Mouse (Mus musculus): ENCODE results near the gene Nkx6-1. TPM values are rescaled to one million over a fixed set of nuclear protein-coding genes. Genes with fewer than 3 reads are reported as not detected.
A peak's percentile ranks its signal among the peaks of the same experiment; 100 is the strongest.

Gene Nkx6-1
- not detected for total RNA-seq (2021)
- long read RNA-seq, experiment 1, result 0 reads
- long read RNA-seq, experiment 2, result 0 reads

- peak; percentile 46 to 65 for DNase-seq (ENCODE audit: low spot score in 2 of 2)
These were observed at the start of gene Nkx6-1 for GRCm38 (mm10) chr5:101664945-101665615. Gene Nkx6-1 (minus strand): TSS chr5:101664996.

DNA sequence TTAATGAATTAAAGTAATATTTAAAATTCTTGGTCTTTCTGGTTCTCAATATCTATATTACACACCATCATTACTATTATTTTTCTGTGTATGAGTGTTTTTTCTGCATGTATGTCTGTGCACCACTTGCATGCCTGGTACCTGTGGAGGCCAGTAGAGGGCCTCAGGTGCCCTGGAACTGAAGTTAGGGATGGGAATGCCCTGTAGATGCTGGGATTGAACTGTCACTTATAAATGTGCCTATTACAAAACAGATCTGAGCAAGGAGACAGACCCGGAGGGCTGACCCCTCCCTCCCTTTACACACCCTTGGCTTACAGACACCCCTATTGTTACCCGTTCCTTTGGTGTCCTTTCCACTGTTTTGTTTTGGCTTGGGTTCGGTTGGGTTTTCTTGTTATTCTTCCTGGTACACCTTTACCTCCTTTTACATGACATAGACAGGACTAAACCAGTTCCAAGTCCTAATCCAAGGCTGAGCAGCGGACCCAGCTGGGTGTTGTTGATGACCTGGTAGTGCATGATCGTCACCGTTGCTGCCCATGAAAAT is 48.3 kb upstream of the Nkx6-1 start:
- DNase-seq (ENCODE audit: low spot score in 2 of 2), result no peak

GRCm38 (mm10) chr5:101703374-101704260 is 38.8 kb upstream of the Nkx6-1 start:
- DNase-seq (ENCODE audit: low spot score in 2 of 2), result no peak

DNA sequence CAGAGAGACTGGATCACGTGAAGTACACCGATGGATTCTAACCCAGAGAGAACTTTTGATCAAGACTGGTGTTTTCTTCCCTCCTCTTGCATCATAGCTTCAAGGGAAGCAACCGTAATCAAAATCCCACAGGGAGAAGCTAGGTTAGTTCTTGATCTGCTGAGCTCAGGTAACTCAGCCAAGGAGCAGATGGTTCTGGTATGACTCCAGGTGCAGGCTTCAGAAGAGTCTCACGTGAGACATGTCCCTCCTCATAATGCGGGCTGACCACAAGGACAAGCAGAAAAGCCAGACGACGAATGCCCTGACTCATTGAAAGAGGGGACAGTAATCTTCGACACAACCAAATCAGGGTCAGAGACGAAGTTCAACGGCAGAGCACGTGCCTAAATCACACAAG is 37.8 kb upstream of the Nkx6-1 start:
- no peak for DNase-seq (ENCODE audit: low spot score in 2 of 2)

GRCm38 (mm10) chr5:101700607-101701006 is 35.8 kb upstream of the Nkx6-1 start:
- peak in 1 of 2 experiments; percentile 17 for DNase-seq (ENCODE audit: low spot score in 2 of 2)

- no peak for DNase-seq (ENCODE audit: low spot score in 2 of 2)
These were observed 23.8 kb upstream of the Nkx6-1 start for GRCm38 (mm10) chr5:101688581-101688980.

DNA sequence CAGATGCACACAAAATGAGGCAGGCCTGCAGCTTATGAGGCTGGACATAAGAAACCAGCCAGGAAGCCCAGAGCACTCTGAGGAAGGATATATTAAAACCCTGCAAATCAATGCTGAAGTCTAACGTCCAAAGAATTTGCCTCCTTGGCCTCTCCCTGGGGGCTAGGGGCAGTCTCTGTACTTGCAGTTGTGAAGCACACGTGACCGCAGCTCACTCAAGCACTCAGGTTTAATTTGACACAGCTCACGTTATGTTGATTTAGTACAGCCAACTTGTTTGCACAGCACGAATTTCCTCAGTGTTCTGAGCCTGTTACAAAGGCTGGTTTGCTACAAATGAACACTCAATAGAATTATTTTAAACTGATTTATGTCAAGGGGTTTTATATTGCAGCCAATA is 18.5 kb upstream of the Nkx6-1 start:
- DNase-seq (ENCODE audit: low spot score in 2 of 2), result no peak

- no peak for DNase-seq (ENCODE audit: low spot score in 2 of 2)
These were observed 15.5 kb upstream of the Nkx6-1 start for GRCm38 (mm10) chr5:101680338-101680737.

DNA sequence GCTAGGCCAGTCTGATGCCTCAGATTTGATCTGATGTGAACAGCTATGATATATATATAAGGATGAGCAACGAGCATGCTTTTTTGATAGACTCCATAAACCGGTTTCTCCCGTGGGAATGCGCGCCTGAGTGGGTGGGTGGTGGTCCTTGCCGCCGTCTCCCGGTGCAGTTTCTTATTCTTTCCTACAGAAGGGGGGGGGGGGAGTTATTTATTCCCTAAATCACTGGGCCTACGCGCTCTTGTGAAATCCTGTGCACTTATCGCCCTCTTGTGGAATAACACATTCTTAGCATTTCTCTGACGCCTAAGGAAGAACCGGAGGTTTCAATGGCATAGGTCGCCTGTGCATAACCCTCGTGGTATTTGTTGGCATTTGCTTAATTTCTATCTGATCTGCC is 4.6 kb upstream of the Nkx6-1 start:
- DNase-seq (ENCODE audit: low spot score in 2 of 2), result no peak

GRCm38 (mm10) chr5:101668475-101668874 is 3.7 kb upstream of the Nkx6-1 start:
- no peak for DNase-seq (ENCODE audit: low spot score in 2 of 2)

- no peak for DNase-seq (ENCODE audit: low spot score in 2 of 2)
These were observed 3.2 kb upstream of the Nkx6-1 start for GRCm38 (mm10) chr5:101668028-101668427.

DNA sequence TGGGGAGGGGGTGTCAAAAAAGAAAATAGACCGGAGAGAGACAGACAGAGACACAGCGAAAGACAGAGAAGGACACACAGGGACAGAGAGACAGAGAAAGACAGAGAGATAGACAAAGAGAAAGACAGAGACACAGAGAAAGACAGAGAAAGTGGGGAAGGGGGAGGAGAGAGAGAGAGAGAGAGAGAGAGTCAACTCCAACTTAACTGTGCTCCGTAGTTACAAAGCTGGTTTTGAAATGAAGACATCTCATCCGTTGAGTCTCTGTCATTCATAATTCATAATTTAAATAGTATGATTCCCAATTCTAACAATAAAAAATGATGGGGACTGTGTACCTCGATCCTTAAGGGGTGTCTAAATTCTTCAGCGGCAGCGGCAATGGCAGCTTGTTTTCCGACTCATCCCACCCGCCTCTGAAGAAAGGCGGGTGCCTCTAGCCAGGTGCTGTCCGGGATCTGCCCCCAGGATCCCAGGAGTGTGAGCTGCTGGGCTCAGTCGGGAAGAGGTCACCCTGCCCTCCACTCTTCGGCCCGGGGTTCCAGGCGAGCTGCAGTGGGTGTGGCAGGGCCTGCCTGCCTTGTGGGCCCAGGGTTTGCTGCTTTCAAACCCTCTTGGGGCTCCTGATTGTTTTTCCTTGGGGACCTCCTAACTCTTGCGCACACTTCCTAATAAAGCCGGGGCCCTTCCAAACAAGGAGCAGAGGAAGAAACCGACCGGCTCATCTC is 2.6 kb upstream of the Nkx6-1 start:
- DNase-seq (ENCODE audit: low spot score in 2 of 2), result no peak

- no peak for DNase-seq (ENCODE audit: low spot score in 2 of 2)
These were observed 1.9 kb upstream of the Nkx6-1 start for GRCm38 (mm10) chr5:101666713-101667112.

- no peak for DNase-seq (ENCODE audit: low spot score in 2 of 2)
These were observed 1.3 kb upstream of the Nkx6-1 start for GRCm38 (mm10) chr5:101666091-101666490.

DNA sequence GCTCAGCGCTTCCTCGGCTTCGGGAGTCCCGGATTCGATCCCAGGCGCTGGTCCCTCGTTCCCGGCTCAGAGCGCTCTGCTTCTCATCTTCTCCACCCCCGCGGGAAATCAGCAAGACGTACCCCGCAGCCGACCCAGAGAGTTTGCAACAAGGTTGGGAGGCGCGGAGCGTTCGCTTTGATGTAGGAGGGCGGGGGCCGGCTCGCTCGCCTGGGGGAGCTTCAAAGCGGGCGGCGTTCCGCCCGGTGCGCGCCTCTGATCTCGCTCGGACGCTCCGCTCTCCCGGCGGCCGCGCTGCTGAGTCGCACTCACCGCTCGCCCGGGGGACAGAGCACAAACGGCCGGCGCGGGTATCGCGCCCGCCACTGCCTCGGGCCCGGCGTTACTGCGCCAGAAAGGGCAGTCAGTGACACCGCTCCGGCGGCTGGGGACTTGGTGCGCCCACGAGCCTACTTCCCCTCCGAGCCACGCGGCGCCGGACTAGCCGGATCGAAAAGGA is 324 bp downstream of the Nkx6-1 start:
- no peak for DNase-seq (ENCODE audit: low spot score in 2 of 2)

- DNase-seq (ENCODE audit: low spot score in 2 of 2), result no peak
These were observed 974 bp downstream of the Nkx6-1 start for GRCm38 (mm10) chr5:101663621-101664422.

DNA sequence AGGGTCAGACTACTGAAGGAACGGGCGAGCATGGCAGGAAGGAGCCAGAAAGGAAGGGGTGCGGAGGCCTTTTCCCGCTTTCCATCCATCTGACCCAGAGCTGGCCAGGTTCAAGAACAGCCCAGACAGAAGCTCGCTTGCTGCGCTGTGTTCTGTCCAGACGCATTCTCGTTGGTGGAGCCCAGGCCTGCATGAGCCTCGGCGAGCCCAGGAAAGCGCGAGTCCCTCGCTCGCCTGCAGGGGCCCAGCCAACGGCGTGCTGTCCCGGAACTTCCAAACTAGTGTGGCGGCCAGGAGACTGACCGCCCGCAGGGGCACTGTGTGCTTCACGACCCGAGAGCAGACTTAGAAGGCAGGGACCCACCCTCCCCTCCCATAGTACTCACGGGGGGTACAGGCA is 1.6 kb downstream of the Nkx6-1 start:
- DNase-seq (ENCODE audit: low spot score in 2 of 2), result no peak

- DNase-seq (ENCODE audit: low spot score in 2 of 2), result no peak
These were observed 2.3 kb downstream of the Nkx6-1 start for GRCm38 (mm10) chr5:101662485-101662884.

DNA sequence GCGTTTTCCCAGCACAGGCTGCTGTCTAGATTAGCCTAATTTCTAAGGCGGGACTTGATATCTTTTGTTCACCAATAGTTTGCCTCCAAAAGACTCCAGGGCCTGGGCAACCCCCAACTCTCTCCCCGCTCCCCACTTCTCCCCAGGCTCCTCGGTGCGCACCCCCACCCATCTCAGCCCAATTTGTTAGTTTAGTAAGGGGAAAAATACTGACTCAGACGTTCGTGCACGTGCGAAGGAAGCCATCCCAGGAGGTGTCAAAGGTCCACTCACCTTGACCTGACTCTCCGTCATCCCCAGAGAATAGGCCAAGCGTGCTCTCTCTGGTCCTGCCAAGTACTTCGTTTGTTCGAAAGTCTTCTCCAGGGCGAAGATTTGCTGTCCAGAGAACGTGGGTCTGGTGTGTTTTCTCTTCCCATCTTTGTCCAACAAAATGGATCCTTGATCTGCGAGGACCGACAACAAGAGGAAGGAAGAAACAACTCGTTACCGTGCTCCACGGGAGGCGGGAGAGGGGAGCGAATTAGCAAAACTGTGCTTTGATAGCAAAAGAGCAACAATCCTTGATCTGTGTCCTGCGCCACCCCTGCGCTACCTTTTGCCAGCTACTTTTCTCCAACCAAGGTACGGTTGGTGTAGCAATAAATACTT is 3.1 kb downstream of the Nkx6-1 start:
- no peak for DNase-seq (ENCODE audit: low spot score in 2 of 2)

GRCm38 (mm10) chr5:101660666-101661065 is 4.1 kb downstream of the Nkx6-1 start:
- no peak for DNase-seq (ENCODE audit: low spot score in 2 of 2)

All from adrenal gland, adult 18-20 months (tissue).